Mouse (Mus musculus) intestine, embryonic 14.5 days (tissue): ENCODE results near the gene Lpcat3. TPM values are rescaled to one million over a fixed set of nuclear protein-coding genes. Genes with fewer than 3 reads are reported as not detected.

Experiments
- ATAC-seq: fragments of 200-750 bp; cut with Nextera tagmentation; replicated peaks from 2 replicates; pipeline ENCODE4 v1.8.0; 2017; ENCODE audit warnings: low read depth, moderate number of reproducible peaks, moderate TSS enrichment, moderate library complexity; ENCODE audit not compliant: low FRiP score, low TSS enrichment
- DNase-seq: peaks from one replicate; pipeline ENCODE4 v3.0.0-alpha.2; 2018; ENCODE audit warnings: low spot score
- H3K27ac ChIP-seq: fragments of 300-500 bp; sonication (generic); 2 replicates; pipeline ENCODE4 v1.5.1; 2014; ENCODE audit warnings: low read depth, mild to moderate bottlenecking, control low read depth
- H3K27me3 ChIP-seq: fragments of 300-500 bp; sonication (generic); replicated peaks from 2 replicates; pipeline ENCODE4 v1.6.1; 2014; ENCODE audit warnings: low read length, control low read depth; ENCODE audit not compliant: control insufficient read depth, insufficient read depth
- H3K36me3 ChIP-seq: fragments of 300-500 bp; sonication (generic); 2 replicates; pipeline ENCODE4 v1.6.1; 2014; ENCODE audit warnings: low read length, control low read depth; ENCODE audit not compliant: control insufficient read depth, insufficient read depth
- H3K4me1 ChIP-seq: fragments of 300-500 bp; sonication (generic); replicated peaks from 2 replicates; pipeline ENCODE4 v1.6.1; 2014; ENCODE audit warnings: low read length, control low read depth, mixed read lengths; ENCODE audit not compliant: control insufficient read depth, insufficient read depth
- H3K4me2 ChIP-seq: fragments of 300-500 bp; sonication (generic); 2 replicates; pipeline ENCODE4 v1.6.1; 2014; ENCODE audit warnings: low read length
- H3K4me3 ChIP-seq: fragments of 300-500 bp; sonication (generic); 2 replicates; pipeline ENCODE4 v1.5.1; 2014; ENCODE audit warnings: low read depth, low read length, control low read depth, mixed read lengths
- H3K9ac ChIP-seq: fragments of 300-500 bp; sonication (generic); 2 replicates; pipeline ENCODE4 v1.6.1; 2014; ENCODE audit warnings: mild to moderate bottlenecking, low read length
- H3K9me3 ChIP-seq: fragments of 300-500 bp; sonication (generic); 2 replicates; pipeline ENCODE4 v1.6.1; 2016; ENCODE audit warnings: low read length, control low read depth; ENCODE audit not compliant: control insufficient read depth
- WGBS: fragments of 180-500 bp; shearing (Covaris S2); extraction: QIAGEN DNeasy Blood & Tissue Kit; methylation state at CpG from one replicate; pipeline ENCODE4 v1.1.7; 2014; 5-methylcytosine and 5-hydroxymethylcytosine counted together
- polyA plus RNA-seq: library from polyadenylated mRNA; unstranded; fragments of >200 nt; fragmentation: Nextera tagmentation; extraction: Ambion mirVana; gene quantifications from 2 replicates; pipeline ENCODE4 v1.2.1, GENCODE M21; 2014

The Lpcat3 gene
- polyA plus RNA-seq, 1 experiment from 2014 or later, result 79.8 TPM

DNA sequence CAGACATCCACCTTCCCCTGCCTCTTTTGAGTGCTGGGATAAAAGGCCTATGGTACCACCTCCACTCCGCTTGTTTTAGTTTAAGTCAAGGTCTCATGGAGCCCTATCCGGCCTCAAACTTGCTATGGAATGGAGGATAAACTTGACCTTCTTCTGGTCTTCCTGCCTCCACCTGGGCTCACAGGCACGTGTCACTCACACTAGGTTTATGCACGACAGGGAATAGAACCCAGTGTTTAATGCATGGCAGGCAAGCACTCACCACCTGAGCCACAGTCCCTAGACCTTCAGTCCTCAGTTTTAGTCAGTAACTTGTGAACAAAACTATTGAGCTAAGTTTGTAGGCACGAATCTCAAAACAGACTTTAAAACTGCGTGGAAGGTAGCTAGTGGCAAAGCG, 68.2 kb downstream of the Lpcat3 start:
- WGBS, result 80% methylated on average over 7 of the region's 7 CpGs
- H3K4me1 ChIP-seq, result no peaks in the 10 kb centered on the region
- no peak for DNase-seq
- H3K27ac ChIP-seq, result no peak overlapping the region
- no peak overlapping the region for H3K4me2 ChIP-seq
- H3K9me3 ChIP-seq, result no peaks in the 10 kb centered on the region
- no peak overlapping the region for H3K9ac ChIP-seq
- no peaks in the 10 kb centered on the region for H3K36me3 ChIP-seq
- no peak for ATAC-seq
- H3K27me3 ChIP-seq, result no peaks in the 10 kb centered on the region
- no peak overlapping the region for H3K4me3 ChIP-seq

DNA sequence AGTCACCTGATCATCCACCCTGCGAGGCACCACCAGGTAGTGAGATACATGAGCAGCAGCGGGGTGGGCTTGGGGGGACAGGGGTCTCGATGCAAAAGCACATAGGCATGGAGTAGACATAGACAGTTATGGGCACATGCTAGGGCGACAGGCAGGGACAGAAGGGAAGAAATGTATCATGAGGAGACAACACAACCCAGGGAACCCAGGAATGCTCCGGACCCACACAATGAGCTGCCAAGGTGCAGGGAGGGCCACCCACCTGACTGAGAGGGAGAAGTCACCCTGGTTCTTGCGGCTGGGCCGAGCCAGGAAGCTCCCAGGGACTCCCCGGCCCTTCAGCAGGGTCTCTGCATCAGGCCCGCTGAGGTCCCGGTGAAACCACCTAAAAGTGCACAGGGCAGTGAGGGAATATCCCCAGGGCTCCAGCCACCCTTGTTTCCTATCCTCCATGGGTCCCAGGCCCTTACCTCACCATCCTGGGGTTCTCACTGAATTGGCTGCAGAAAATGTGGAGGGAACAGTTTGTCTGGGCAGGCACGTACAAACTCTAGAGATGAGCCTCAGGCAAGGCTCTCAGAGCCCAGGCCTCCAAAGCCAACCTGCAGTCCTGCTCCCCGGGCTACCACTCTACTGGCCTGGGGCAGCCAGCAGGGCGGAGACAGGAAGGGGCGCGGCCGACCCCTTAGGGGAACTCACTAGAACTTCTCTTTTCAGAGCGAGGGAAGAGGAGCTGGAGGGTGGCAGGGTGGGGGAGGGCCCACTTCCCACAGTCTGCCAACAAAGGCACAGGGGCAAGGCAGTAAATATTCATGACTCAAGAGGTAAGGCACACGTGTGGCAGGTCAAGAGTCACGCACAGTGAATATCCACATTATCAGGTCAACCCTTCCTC, 69.9 kb downstream of the Lpcat3 start:
- no peak overlapping the region for H3K27ac ChIP-seq
- no peaks in the 10 kb centered on the region for H3K9me3 ChIP-seq
- ATAC-seq (peak; percentile 12; the same call in 1 of the 2 replicates), DNase-seq (no peak)
- WGBS, result 55% methylated on average over 19 of the region's 19 CpGs
- no peaks in the 10 kb centered on the region for H3K27me3 ChIP-seq
- H3K4me1 ChIP-seq, result no peaks in the 10 kb centered on the region
- H3K9ac ChIP-seq, result no peak overlapping the region
- H3K4me2 ChIP-seq, result no peak overlapping the region
- H3K36me3 ChIP-seq, result no peaks in the 10 kb centered on the region
- no peak overlapping the region for H3K4me3 ChIP-seq

DNA sequence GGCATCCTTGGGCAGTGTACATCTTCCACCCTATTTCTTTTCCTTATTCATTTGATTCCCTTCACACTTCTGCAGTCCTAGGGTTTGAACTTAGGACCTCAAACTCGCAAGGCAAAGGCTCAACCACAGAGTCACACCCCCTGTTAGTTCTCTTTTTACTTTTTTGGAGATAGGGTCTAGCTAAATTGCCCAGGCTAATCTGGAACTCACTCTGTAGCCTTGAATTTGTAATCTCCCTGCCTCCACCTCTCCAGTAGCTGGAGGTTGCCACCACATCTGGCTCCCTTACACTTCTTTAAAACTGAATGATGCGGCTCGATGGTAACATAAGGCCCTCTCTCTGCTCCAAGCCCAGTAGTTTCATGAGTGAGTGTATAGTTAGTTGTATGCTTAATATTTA, 71.6 kb downstream of the Lpcat3 start:
- Histone ChIP-seq H3K9ac (no peak overlapping the region), H3K4me1 (peaks cover 12% of the 10 kb centered on the region; the same call in 1 of the 2 replicates), H3K4me2 (no peak overlapping the region), H3K4me3 (no peak overlapping the region), H3K36me3 (no peaks in the 10 kb centered on the region), H3K9me3 (no peaks in the 10 kb centered on the region), H3K27me3 (no peaks in the 10 kb centered on the region), H3K27ac (no peak overlapping the region)
- 95% methylated on average over 3 of the region's 3 CpGs for WGBS
- DNase-seq (no peak), ATAC-seq (no peak)

DNA sequence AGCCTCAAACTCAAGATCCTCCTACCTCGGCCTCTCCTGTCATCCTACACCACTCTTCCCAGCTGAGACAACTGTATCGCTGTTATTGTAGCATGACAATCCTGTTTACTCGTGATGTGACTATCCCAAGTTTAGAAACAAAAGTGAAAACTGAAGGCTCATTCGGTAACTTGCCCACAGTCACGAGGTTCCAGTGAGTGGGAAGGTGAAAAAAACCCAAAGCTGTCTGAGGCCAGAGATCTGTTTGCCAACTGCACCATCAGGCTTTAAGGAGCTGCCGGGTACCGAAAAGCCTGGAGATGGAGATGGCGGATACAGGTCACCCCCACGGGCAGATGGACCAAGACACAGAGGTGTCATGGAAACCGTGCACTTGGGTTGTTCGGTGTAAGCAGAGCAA, 74.2 kb downstream of the Lpcat3 start:
- Histone ChIP-seq H3K27ac (no peak overlapping the region), H3K36me3 (no peaks in the 10 kb centered on the region), H3K4me3 (no peak overlapping the region), H3K9ac (no peak overlapping the region), H3K4me2 (no peak overlapping the region), H3K9me3 (no peaks in the 10 kb centered on the region), H3K27me3 (no peaks in the 10 kb centered on the region), H3K4me1 (peaks cover 26% of the 10 kb centered on the region)
- no peak for ATAC-seq
- no peak for DNase-seq
- WGBS, result 90% methylated on average over 11 of the region's 11 CpGs

DNA sequence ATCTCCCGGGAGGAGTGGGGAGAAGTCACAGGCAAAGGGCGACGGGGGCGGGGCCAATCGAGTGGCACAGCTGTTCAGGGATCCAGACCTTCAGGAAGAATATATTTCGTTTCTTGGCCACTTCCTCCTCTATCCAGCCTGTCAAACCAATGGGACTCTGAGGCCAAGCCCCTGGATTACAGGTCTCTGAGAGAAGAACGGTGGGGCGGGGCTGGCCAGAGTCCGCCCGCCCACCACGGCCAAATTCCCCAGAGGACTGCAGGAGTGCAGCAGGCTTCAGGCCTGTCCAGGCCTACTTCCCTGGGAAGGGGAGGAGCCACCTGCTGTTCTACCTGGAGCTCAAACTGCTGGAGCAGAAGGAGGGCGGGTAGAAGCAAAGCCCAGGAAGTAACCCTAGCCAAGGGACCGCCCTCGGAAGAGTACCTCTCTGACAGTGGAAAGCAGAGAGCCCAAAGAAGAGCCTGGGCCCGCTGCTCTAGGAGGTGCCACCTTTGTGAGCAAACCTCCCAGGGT, 75.7 kb downstream of the Lpcat3 start, which contains the start of gene Ptpn6:
TSS of gene Ptpn6 (minus strand) at position 204 of the 513 bp plus-strand sequence.
- Histone ChIP-seq H3K4me3 (no peak within 1 kb of the TSS), H3K4me2 (peak within 1 kb of the TSS; percentile 71; the same call in 1 of the 2 replicates)
- WGBS, result 15% methylated on average over 15 of the region's 15 CpGs

DNA sequence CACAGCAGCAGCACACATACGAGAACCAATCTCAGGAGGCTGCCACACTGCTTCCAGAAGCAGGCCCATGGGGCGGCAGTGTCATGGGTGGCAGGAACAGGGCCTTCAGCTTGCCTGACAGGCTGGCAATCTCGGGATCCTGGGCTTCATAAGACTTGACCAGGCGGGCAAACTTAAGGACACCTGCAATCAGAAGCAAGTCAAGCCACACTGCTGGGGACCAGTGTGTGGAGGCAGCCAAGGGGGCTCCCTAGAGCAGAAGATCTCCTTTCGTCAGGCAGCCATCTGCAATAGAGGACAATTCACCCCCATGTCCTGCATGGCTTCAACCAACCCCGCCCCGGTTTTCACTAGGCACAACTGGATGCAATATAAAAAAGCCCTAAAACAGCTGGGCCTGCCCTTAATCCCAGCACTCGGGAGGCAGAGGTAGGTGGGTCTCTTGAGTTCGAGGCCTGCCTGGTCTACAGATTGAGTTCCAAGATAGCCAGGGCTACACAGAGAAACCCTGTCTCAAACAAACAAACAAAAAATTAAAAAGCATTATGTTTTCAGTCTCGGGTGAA, 76.5 kb downstream of the Lpcat3 start:
- Histone ChIP-seq H3K4me2 (peak overlapping the region; percentile 71), H3K27me3 (no peaks in the 10 kb centered on the region), H3K9ac (no peak overlapping the region), H3K9me3 (no peaks in the 10 kb centered on the region), H3K27ac (peak overlapping the region; percentile 6; the same call in 1 of the 2 replicates), H3K4me3 (peak overlapping the region; percentile 59; the same call in 1 of the 2 replicates), H3K4me1 (peaks cover 27% of the 10 kb centered on the region), H3K36me3 (peaks cover 18% of the 10 kb centered on the region)
- ATAC-seq (no peak), DNase-seq (no peak)
- 83% methylated on average over 10 of the region's 10 CpGs for WGBS

More for the DNA sequence above, 75.7 kb downstream of the Lpcat3 start, which contains the start of gene Ptpn6:
- DNase-seq (peak; percentile 80), ATAC-seq (peak; percentile 77)
- Histone ChIP-seq H3K9me3 (no peaks in the 10 kb centered on the region), H3K9ac (peak within 1 kb of the TSS; percentile 31; the same call in 1 of the 2 replicates), H3K27me3 (no peaks in the 10 kb centered on the region), H3K36me3 (peaks cover 12% of the 10 kb centered on the region), H3K4me1 (peaks cover 27% of the 10 kb centered on the region), H3K27ac (peak within 1 kb of the TSS; percentile 6; the same call in 1 of the 2 replicates)

DNA sequence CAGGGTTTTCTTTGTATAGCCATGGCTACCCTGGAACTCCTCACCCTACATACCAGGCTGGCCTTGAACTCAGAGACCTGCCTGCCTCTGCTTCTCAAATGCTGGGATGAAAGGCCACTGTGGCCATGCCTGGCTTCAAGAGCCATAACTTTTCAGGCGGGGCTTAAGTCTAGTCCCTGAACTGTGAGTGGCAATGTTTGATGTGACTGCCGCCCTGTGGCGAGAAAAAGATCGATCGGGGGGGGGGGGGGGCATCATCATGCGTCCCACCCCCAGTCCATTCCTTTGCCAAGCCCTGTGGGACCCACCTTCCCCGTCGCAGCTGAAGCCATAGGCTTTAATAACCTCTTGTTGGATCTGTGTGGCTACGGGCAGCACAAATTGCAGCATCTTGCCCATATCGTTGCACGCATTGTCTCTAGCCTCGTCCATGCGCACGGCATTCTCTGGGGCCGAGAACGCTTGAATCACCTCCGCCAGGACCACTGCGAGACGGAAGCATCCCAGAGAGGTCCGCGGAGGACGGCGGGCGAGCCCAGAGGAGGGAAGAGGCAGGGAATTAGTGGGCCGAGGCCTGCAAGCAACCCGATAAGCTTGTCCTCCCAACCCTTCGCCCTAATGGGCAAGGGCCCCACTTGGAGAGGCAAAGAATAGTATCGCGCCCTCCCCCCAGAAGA, 77.5 kb downstream of the Lpcat3 start:
- ATAC-seq (peak; percentile 6; the same call in 1 of the 2 replicates), DNase-seq (peak; percentile 91)
- peak overlapping the region; percentile 71 for H3K4me2 ChIP-seq
- no peaks in the 10 kb centered on the region for H3K9me3 ChIP-seq
- H3K4me1 ChIP-seq, result peaks cover 27% of the 10 kb centered on the region
- H3K36me3 ChIP-seq, result peaks cover 26% of the 10 kb centered on the region
- peak overlapping the region; percentile 59 for H3K4me3 ChIP-seq
- peak overlapping the region; percentile 95 for H3K27ac ChIP-seq
- peak overlapping the region; percentile 74 for H3K9ac ChIP-seq
- H3K27me3 ChIP-seq, result no peaks in the 10 kb centered on the region
- WGBS, result under 1% methylated on average over 26 of the region's 29 CpGs
